Mouse (Mus musculus) testis, postnatal 10 days (tissue): ENCODE measurements around the gene Gm9821.

Source experiments
- DNase-seq: peaks from one replicate; pipeline ENCODE4 v3.0.0; 2021; ENCODE audit warnings: low spot score

Gene Gm9821

GRCm38 (mm10) chr2:91948792-91949241 is 3.3 kb downstream of the Gm9821 start:
- DNase-seq = no peak

- no peak for DNase-seq
Measured at GRCm38 (mm10) chr2:91949411-91950274, 4.1 kb downstream of the Gm9821 start.

GRCm38 (mm10) chr2:91950275-91951085 is 5.0 kb downstream of the Gm9821 start:
- no peak for DNase-seq

- DNase-seq = peak; percentile 70
Measured at GRCm38 (mm10) chr2:91953825-91954224, 8.3 kb downstream of the Gm9821 start.

GRCm38 (mm10) chr2:91955121-91955591 is 9.7 kb downstream of the Gm9821 start:
- DNase-seq = no peak

GRCm38 (mm10) chr2:91955875-91956274 is 10.4 kb downstream of the Gm9821 start:
- no peak for DNase-seq

GRCm38 (mm10) chr2:91957096-91957495 is 11.6 kb downstream of the Gm9821 start:
- no peak for DNase-seq

GRCm38 (mm10) chr2:91958049-91958448 is 12.5 kb downstream of the Gm9821 start:
- DNase-seq = no peak

GRCm38 (mm10) chr2:91958701-91959457 is 13.4 kb downstream of the Gm9821 start:
- DNase-seq = peak; percentile 74

GRCm38 (mm10) chr2:91959544-91960410 is 14.3 kb downstream of the Gm9821 start:
- DNase-seq = no peak

- no peak for DNase-seq
Measured at GRCm38 (mm10) chr2:91960459-91960858, 15.0 kb downstream of the Gm9821 start.

- no peak for DNase-seq
Measured at GRCm38 (mm10) chr2:91961901-91962761, 16.6 kb downstream of the Gm9821 start.

- DNase-seq = no peak
Measured at GRCm38 (mm10) chr2:91962864-91963401, 17.4 kb downstream of the Gm9821 start.

GRCm38 (mm10) chr2:91963443-91963932 is 18.0 kb downstream of the Gm9821 start:
- DNase-seq = peak; percentile 99

- DNase-seq = no peak
Measured at GRCm38 (mm10) chr2:91964610-91965204, 19.2 kb downstream of the Gm9821 start.

GRCm38 (mm10) chr2:91965417-91965816 is 19.9 kb downstream of the Gm9821 start:
- no peak for DNase-seq

- DNase-seq = no peak
Measured at GRCm38 (mm10) chr2:91966367-91966766, 20.9 kb downstream of the Gm9821 start.

GRCm38 (mm10) chr2:91967962-91968361 is 22.5 kb downstream of the Gm9821 start:
- no peak for DNase-seq
